Mouse (Mus musculus) urinary bladder, postnatal 14 days (tissue): ENCODE measurements around the gene Iltifb.
"Not testable (repeated sequence)": the region's sequence is repeated elsewhere in the genome, so short reads cannot be mapped to it uniquely, and the experiment has no call there.

Source experiments
- DNase-seq: peaks from one replicate; pipeline ENCODE4 v3.0.0; 2021; ENCODE audit warnings: low spot score

The Iltifb gene

GRCm38 (mm10) chr10:118294938-118295337 lies at the start of gene Iltifb:
TSS of gene Iltifb (minus strand) at chr10:118295038.
- DNase-seq = no peak

GRCm38 (mm10) chr10:118343155-118343554 lies 48.3 kb upstream of the Iltifb start, which contains the start of gene Gm9046:
TSS of gene Gm9046 (minus strand) at chr10:118343255.
- DNase-seq = not testable (repeated sequence)

GRCm38 (mm10) chr10:118337731-118338130 lies 42.9 kb upstream of the Iltifb start, which contains the start of gene Gm9045:
TSS of gene Gm9045 (minus strand) at chr10:118337831.
- not testable (repeated sequence) for DNase-seq

GRCm38 (mm10) chr10:118332308-118332707 lies 37.5 kb upstream of the Iltifb start, which contains the start of gene Gm9044:
TSS of gene Gm9044 (minus strand) at chr10:118332408.
- not testable (repeated sequence) for DNase-seq

GRCm38 (mm10) chr10:118326869-118327268 lies 32.0 kb upstream of the Iltifb start, which contains the start of gene Gm9040:
TSS of gene Gm9040 (minus strand) at chr10:118326969.
- not testable (repeated sequence) for DNase-seq

GRCm38 (mm10) chr10:118319024-118319423 lies 24.2 kb upstream of the Iltifb start:
- no peak for DNase-seq

- DNase-seq = not testable (repeated sequence)
Measured at GRCm38 (mm10) chr10:118302133-118302532, 7.3 kb upstream of the Iltifb start.

GRCm38 (mm10) chr10:118283016-118283415 lies 11.8 kb downstream of the Iltifb start:
- not testable (repeated sequence) for DNase-seq

- DNase-seq = not testable (repeated sequence)
Measured at GRCm38 (mm10) chr10:118282565-118282964, 12.3 kb downstream of the Iltifb start.

GRCm38 (mm10) chr10:118278069-118278468 lies 16.8 kb downstream of the Iltifb start:
- DNase-seq = not testable (repeated sequence)

- DNase-seq = not testable (repeated sequence)
Measured at GRCm38 (mm10) chr10:118271416-118271815, 23.4 kb downstream of the Iltifb start.

- not testable (repeated sequence) for DNase-seq
Measured at GRCm38 (mm10) chr10:118268812-118269211, 26.0 kb downstream of the Iltifb start.

- not testable (repeated sequence) for DNase-seq
Measured at GRCm38 (mm10) chr10:118258388-118258787, 36.5 kb downstream of the Iltifb start, which contains the start of gene Gm32802. TSS of gene Gm32802 (plus strand) at chr10:118258688.

GRCm38 (mm10) chr10:118250852-118251295 lies 44.0 kb downstream of the Iltifb start:
- no peak for DNase-seq

- DNase-seq = not testable (repeated sequence)
Measured at GRCm38 (mm10) chr10:118249006-118249595, 45.7 kb downstream of the Iltifb start.

GRCm38 (mm10) chr10:118240680-118241079 lies 54.2 kb downstream of the Iltifb start, which contains the start of gene Gm32717:
TSS of gene Gm32717 (minus strand) at chr10:118240780.
- DNase-seq = not testable (repeated sequence)
